Mouse (Mus musculus): ENCODE measurements at regions not wholly inside any gene's neighbourhood (a gene's known extent, or its start where the extent isn't known, plus 50 kb on each side); places are given as distances from the start of the nearest gene placed in this dataset.

DNA sequence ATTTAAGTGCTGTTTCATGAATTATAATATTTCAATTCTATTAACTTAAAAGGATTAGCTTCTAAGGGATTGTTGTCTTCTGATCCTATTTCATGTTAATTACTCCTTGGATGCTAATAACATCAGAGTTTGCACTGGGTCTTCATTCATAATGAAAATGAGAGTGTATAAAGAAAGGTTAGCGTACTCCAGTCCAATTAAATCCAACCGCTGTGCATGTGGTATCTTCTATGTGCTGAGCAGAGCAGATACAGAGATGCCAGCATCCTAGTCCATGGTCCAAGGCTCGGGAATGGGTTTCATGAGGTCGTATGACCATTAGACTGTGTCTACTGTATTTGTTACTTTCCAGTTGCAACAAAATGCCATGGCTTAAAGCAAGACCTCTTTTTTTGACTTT, 307.5 kb downstream of the Bbx start:
- H3K36me3 ChIP-seq (replicated peaks): no peaks in the 10 kb centered on the region
- H3K4me3 ChIP-seq: no peak overlapping the region
- H3K27me3 ChIP-seq (replicated peaks; ENCODE audit: low read depth, poor library complexity, severe bottlenecking): no peaks in the 10 kb centered on the region
- H3K27ac ChIP-seq (replicated peaks): no peak overlapping the region
- H3K4me1 ChIP-seq: no peaks in the 10 kb centered on the region
- 89% methylated on average over 4 of the region's 4 CpGs for WGBS
- no peaks in the 10 kb centered on the region for H3K9me3 ChIP-seq
- DNase-seq (ENCODE audit: low spot score): no peak

GRCm38 (mm10) chr16:50125564-50125963, 306.6 kb downstream of the Bbx start:
- Histone ChIP-seq H3K27me3 (replicated peaks; ENCODE audit: low read depth, poor library complexity, severe bottlenecking) (no peaks in the 10 kb centered on the region), H3K36me3 (replicated peaks) (no peaks in the 10 kb centered on the region), H3K27ac (replicated peaks) (no peak overlapping the region), H3K4me3 (no peak overlapping the region), H3K9me3 (no peaks in the 10 kb centered on the region), H3K4me1 (no peaks in the 10 kb centered on the region)
- no peak for DNase-seq (ENCODE audit: low spot score)
- WGBS: 68% methylated on average over 5 of the region's 5 CpGs

DNA sequence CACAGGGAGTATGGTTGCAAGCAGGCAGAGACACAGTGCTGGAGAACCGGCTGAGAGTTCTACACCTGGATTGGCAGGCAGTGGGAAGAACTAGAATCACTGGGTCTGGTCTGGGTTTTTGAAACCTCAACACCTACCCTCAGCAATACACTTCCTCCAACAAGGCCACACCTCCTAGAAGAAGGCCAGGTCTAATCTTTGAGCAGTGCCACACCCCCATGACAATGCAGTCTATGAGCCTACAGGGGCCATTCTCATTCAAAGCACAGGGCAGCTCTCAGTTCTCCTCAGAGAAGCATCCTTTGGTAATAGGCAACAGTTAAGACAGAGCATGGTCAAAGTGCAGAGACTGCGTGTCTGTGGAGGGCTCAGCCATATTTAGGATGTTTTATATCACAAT, 300.8 kb downstream of the Bbx start:
- 88% methylated on average over 2 of the region's 2 CpGs for WGBS
- DNase-seq (ENCODE audit: low spot score): no peak
- Histone ChIP-seq H3K4me1 (no peaks in the 10 kb centered on the region), H3K27me3 (replicated peaks; ENCODE audit: low read depth, poor library complexity, severe bottlenecking) (no peaks in the 10 kb centered on the region), H3K27ac (replicated peaks) (no peak overlapping the region), H3K9me3 (no peaks in the 10 kb centered on the region), H3K4me3 (no peak overlapping the region), H3K36me3 (replicated peaks) (no peaks in the 10 kb centered on the region)

Measured in embryonic facial prominence, embryonic 10.5 days (tissue).